In the genomic region with DNA sequence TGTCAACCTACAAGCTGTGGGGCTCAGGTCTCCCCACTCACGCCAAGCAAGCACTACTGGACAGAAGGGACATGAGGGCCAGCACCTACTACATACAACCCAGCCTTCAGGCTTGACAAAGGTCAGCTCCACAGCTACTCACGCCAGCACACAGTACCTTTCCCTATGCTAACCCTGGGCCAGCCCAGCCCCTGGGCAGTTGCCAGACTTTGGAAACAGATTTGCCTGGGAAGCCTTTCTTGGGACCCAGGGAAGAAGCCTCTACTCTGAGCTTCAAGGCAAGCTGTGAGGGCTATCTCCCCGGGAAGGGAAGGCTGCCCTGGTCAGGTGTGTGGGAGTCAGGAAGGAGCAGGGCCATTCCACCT, we compare ENCODE assay signal across 13 mouse cellular contexts. TPM values are rescaled to one million over a fixed set of nuclear protein-coding genes. Genes with fewer than 3 reads are reported as not detected.
DNase-seq lines count a peak whose midpoint lies in the region; ATAC-seq and TF ChIP-seq lines count a peak whose summit lies in the region.
"Had no signal": no experiment of that assay in that cellular context is flagged by ENCODE, and none has a peak within 500 bp of the region (broad histone marks: within the 10 kb centered on the region; RNA-seq: fewer than 3 reads in every experiment).

No protein-coding gene starts in this region.

- 0 out of 2 replicates have a peak overlapping the region, but pooled peaks have one; percentile 23 for H3K9ac ChIP-seq in heart, embryonic 12.5 days
- H3K9ac ChIP-seq in stomach, embryonic 16.5 days (ENCODE audit: low read length): peak overlapping the region; percentile 16; the same call in 1 of the 2 replicates
- H3K9ac ChIP-seq in stomach, postnatal 0 days (ENCODE audit: low read length): no peak overlapping the region
- H3K9ac ChIP-seq: forebrain, postnatal 0 days; lung, embryonic 14.5 days; neural tube, embryonic 13.5 days had no signal

- no peaks in the 10 kb centered on the region for H3K9me3 ChIP-seq in heart, embryonic 12.5 days (replicated peaks)
- H3K9me3 ChIP-seq in stomach, embryonic 16.5 days (replicated peaks; ENCODE audit: control insufficient read depth, low read length): no peaks in the 10 kb centered on the region
- H3K9me3 ChIP-seq in stomach, postnatal 0 days (ENCODE audit: control insufficient read depth, low read length): no peaks in the 10 kb centered on the region
- H3K9me3 ChIP-seq: neural tube, embryonic 13.5 days had no signal

- DNase-seq in heart, postnatal 4 days: no peak
- no peak for DNase-seq in stomach, postnatal 0 days (ENCODE audit: low spot score)
- DNase-seq in kidney, postnatal 10 days: peak; percentile 40
- DNase-seq in yolk sac, embryonic 10.5 days (ENCODE audit: low spot score): peak; percentile 62
- DNase-seq in gastrocnemius, adult 18-20 months (ENCODE audit: low spot score): no peak
- no peak for DNase-seq in cerebellum, adult 8-10 months
- DNase-seq: cerebellum, adult 9-11 months; forebrain, postnatal 0 days; lung, embryonic 14.5 days had no signal

- no peak overlapping the region for H3K4me3 ChIP-seq in heart, embryonic 12.5 days
- no peak overlapping the region for H3K4me3 ChIP-seq in stomach, embryonic 16.5 days (replicated peaks; ENCODE audit: low read length)
- no peak overlapping the region for H3K4me3 ChIP-seq in stomach, postnatal 0 days (ENCODE audit: low read depth, low read length)
- H3K4me3 ChIP-seq: left cerebral cortex, adult 2 months; neural tube, embryonic 13.5 days had no signal

- no peak for ATAC-seq in heart, embryonic 12.5 days (ENCODE audit: insufficient number of reproducible peaks, low FRiP score)
- ATAC-seq in stomach, embryonic 16.5 days (ENCODE audit: insufficient read depth, low FRiP score): no peak
- no peak for ATAC-seq in stomach, postnatal 0 days (ENCODE audit: low FRiP score, low TSS enrichment)
- ATAC-seq: forebrain, postnatal 0 days had no signal

- H3K27ac ChIP-seq in heart, embryonic 12.5 days (ENCODE audit: poor library complexity, severe bottlenecking): 0 out of 2 replicates have a peak overlapping the region, but pooled peaks have one; percentile 1
- H3K27ac ChIP-seq in stomach, embryonic 16.5 days (ENCODE audit: low read length): no peak overlapping the region
- H3K27ac ChIP-seq in stomach, postnatal 0 days (replicated peaks): no peak overlapping the region
- H3K27ac ChIP-seq: left cerebral cortex, adult 2 months; neural tube, embryonic 13.5 days had no signal

- no peak overlapping the region for H3K4me2 ChIP-seq in heart, embryonic 12.5 days
- no peak overlapping the region for H3K4me2 ChIP-seq in stomach, embryonic 16.5 days (ENCODE audit: low read depth, low read length)
- no peak overlapping the region for H3K4me2 ChIP-seq in stomach, postnatal 0 days (replicated peaks; ENCODE audit: low read depth)
- H3K4me2 ChIP-seq: lung, embryonic 14.5 days; neural tube, embryonic 13.5 days had no signal

- no peak for TF ChIP-seq EP300 in stomach, postnatal 0 days (optimal IDR thresholded peaks at IDR 0.05)

- peaks cover 35% of the 10 kb centered on the region for H3K36me3 ChIP-seq in heart, embryonic 12.5 days
- H3K36me3 ChIP-seq in stomach, embryonic 16.5 days (ENCODE audit: control insufficient read depth, insufficient read depth, low read length): no peaks in the 10 kb centered on the region
- H3K36me3 ChIP-seq in stomach, postnatal 0 days (ENCODE audit: control insufficient read depth, insufficient read depth, low read length): 0 out of 2 replicates have a peak, but pooled peaks cover 4% of the 10 kb centered on the region

- no peak for TF ChIP-seq CTCF in stomach, postnatal 0 days (IDR thresholded peaks at IDR 0.05; ENCODE audit: low read depth)

- 64% methylated on average over 3 of the region's 3 CpGs for WGBS in heart, embryonic 12.5 days
- WGBS in stomach, embryonic 16.5 days: 55% methylated on average over 3 of the region's 3 CpGs
- 55% methylated on average over 3 of the region's 3 CpGs for WGBS in stomach, postnatal 0 days

- no peaks in the 10 kb centered on the region for H3K27me3 ChIP-seq in heart, embryonic 12.5 days (replicated peaks)
- H3K27me3 ChIP-seq in stomach, embryonic 16.5 days (ENCODE audit: control insufficient read depth, insufficient read depth, low read length): no peaks in the 10 kb centered on the region
- H3K27me3 ChIP-seq in stomach, postnatal 0 days (ENCODE audit: control insufficient read depth, insufficient read depth, low read length): no peaks in the 10 kb centered on the region
- H3K27me3 ChIP-seq: neural tube, embryonic 13.5 days had no signal

- H3K4me1 ChIP-seq in heart, embryonic 12.5 days (replicated peaks): peaks cover 79% of the 10 kb centered on the region
- peaks cover 39% of the 10 kb centered on the region for H3K4me1 ChIP-seq in stomach, embryonic 16.5 days (ENCODE audit: control insufficient read depth, insufficient read depth, low read length)
- H3K4me1 ChIP-seq in stomach, postnatal 0 days (replicated peaks; ENCODE audit: control insufficient read depth, insufficient read depth): peaks cover 15% of the 10 kb centered on the region

RNA-seq across cellular contexts. Expression of a gene that starts 27.8 kb away (rescaled TPM):
- polyA plus RNA-seq in heart, embryonic 12.5 days (2016; fragmentation: Nextera tagmentation; extraction: Ambion mirVana): 2.9 and 3.2 TPM in 2 replicates
- total RNA-seq in heart, postnatal 4 days (2021): 1 to 10 TPM in 1 of 2 experiments, under 1 TPM in 1; 0.90 to 1.1 TPM
- 7.6 and 7.7 TPM in 2 replicates for polyA plus RNA-seq in stomach, embryonic 16.5 days (2015; fragmentation: Nextera tagmentation; extraction: Ambion mirVana)
- 2.8 and 3.4 TPM in 2 replicates for polyA plus RNA-seq in stomach, postnatal 0 days (2015; fragmentation: Nextera tagmentation; extraction: Ambion mirVana)
- total RNA-seq in gastrocnemius, adult 18-20 months (2021): 1 to 10 TPM in 1 of 2 experiments, under 1 TPM in 1; 0.57 to 1.8 TPM

RNA-seq across cellular contexts. Expression of a gene that starts 37.5 kb away (rescaled TPM):
- polyA plus RNA-seq in heart, embryonic 12.5 days (2016; fragmentation: Nextera tagmentation; extraction: Ambion mirVana): 80.9 and 87.1 TPM in 2 replicates
- 10 to 100 TPM; 57.5 to 59.6 TPM for total RNA-seq in heart, postnatal 4 days (2021)
- polyA plus RNA-seq in stomach, embryonic 16.5 days (2015; fragmentation: Nextera tagmentation; extraction: Ambion mirVana): 79.3 and 85.4 TPM in 2 replicates
- 41.0 and 48.3 TPM in 2 replicates for polyA plus RNA-seq in stomach, postnatal 0 days (2015; fragmentation: Nextera tagmentation; extraction: Ambion mirVana)
- total RNA-seq in gastrocnemius, adult 18-20 months (2021): 10 to 100 TPM; 21.8 to 23.0 TPM

RNA-seq across cellular contexts. Expression of a gene that starts 43.1 kb away (rescaled TPM):
- 4.5 and 5.4 TPM in 2 replicates for polyA plus RNA-seq in heart, embryonic 12.5 days (2016; fragmentation: Nextera tagmentation; extraction: Ambion mirVana)
- 10 to 100 TPM; 13.3 to 14.8 TPM for total RNA-seq in heart, postnatal 4 days (2021)
- 6.5 and 6.8 TPM in 2 replicates for polyA plus RNA-seq in stomach, embryonic 16.5 days (2015; fragmentation: Nextera tagmentation; extraction: Ambion mirVana)
- 2.7 and 2.9 TPM in 2 replicates for polyA plus RNA-seq in stomach, postnatal 0 days (2015; fragmentation: Nextera tagmentation; extraction: Ambion mirVana)
- total RNA-seq in gastrocnemius, adult 18-20 months (2021): 1 to 10 TPM; 1.9 to 3.1 TPM

RNA-seq across cellular contexts. Expression of a gene that starts 45.0 kb away (rescaled TPM):
- 33.7 and 36.1 TPM in 2 replicates for polyA plus RNA-seq in heart, embryonic 12.5 days (2016; fragmentation: Nextera tagmentation; extraction: Ambion mirVana)
- 10 to 100 TPM; 31.4 to 34.2 TPM for total RNA-seq in heart, postnatal 4 days (2021)
- 45.6 TPM in 2 replicates for polyA plus RNA-seq in stomach, embryonic 16.5 days (2015; fragmentation: Nextera tagmentation; extraction: Ambion mirVana)
- polyA plus RNA-seq in stomach, postnatal 0 days (2015; fragmentation: Nextera tagmentation; extraction: Ambion mirVana): 19.3 and 19.7 TPM in 2 replicates
- 10 to 100 TPM; 16.8 to 18.1 TPM for total RNA-seq in gastrocnemius, adult 18-20 months (2021)

Comparison
In these comparisons a context has a peak if more than half of its experiments do, and no peak if none do; other contexts are left out.
1. DNase-seq: peak in kidney, postnatal 10 days (single experiment) and yolk sac, embryonic 10.5 days (single experiment); none in heart, postnatal 4 days (single experiment), stomach, postnatal 0 days (single experiment), gastrocnemius, adult 18-20 months (single experiment) and cerebellum, adult 8-10 months (single experiment).